Mouse (Mus musculus) heart, embryonic 12.5 days (tissue): Measurements from ENCODE around the gene Spata25. TPM values are rescaled to one million over a fixed set of nuclear protein-coding genes. Genes with fewer than 3 reads are reported as not detected.

Experiments
- ATAC-seq: fragments of 200-750 bp; cut with Nextera tagmentation; 2 replicates; pipeline ENCODE4 v1.8.0; 2017; ENCODE audit warnings: moderate TSS enrichment, moderate library complexity; ENCODE audit not compliant: insufficient number of reproducible peaks, low FRiP score
- H3K27ac ChIP-seq: fragments of 300-500 bp; sonication (generic); 2 replicates; pipeline ENCODE4 v1.5.1; 2016; ENCODE audit warnings: mild to moderate bottlenecking, moderate library complexity; ENCODE audit not compliant: poor library complexity, severe bottlenecking
- H3K27me3 ChIP-seq: fragments of 300-500 bp; sonication (generic); replicated peaks from 2 replicates; pipeline ENCODE4 v1.6.1; 2016; ENCODE audit warnings: mild to moderate bottlenecking, moderate library complexity
- H3K36me3 ChIP-seq: fragments of 300-500 bp; sonication (generic); 2 replicates; pipeline ENCODE4 v1.6.1; 2016; ENCODE audit warnings: mild to moderate bottlenecking, moderate library complexity
- H3K4me1 ChIP-seq: fragments of 300-500 bp; sonication (generic); replicated peaks from 2 replicates; pipeline ENCODE4 v1.6.1; 2016; ENCODE audit warnings: mild to moderate bottlenecking
- H3K4me2 ChIP-seq: fragments of 300-500 bp; sonication (generic); 2 replicates; pipeline ENCODE4 v1.6.1; 2016; ENCODE audit warnings: mild to moderate bottlenecking, moderate library complexity
- H3K4me3 ChIP-seq: fragments of 300-500 bp; sonication (generic); 2 replicates; pipeline ENCODE4 v1.5.1; 2016; ENCODE audit warnings: mild to moderate bottlenecking
- H3K9ac ChIP-seq: fragments of 300-500 bp; sonication (generic); 2 replicates; pipeline ENCODE4 v1.6.1; 2016; ENCODE audit warnings: mild to moderate bottlenecking, moderate library complexity
- H3K9me3 ChIP-seq: fragments of 300-500 bp; sonication (generic); replicated peaks from 2 replicates; pipeline ENCODE4 v1.6.1; 2016; ENCODE audit warnings: mild to moderate bottlenecking, moderate library complexity
- WGBS: fragments of 180-500 bp; shearing (Covaris S2); methylation state at CpG from one replicate; pipeline ENCODE4 v1.1.7; 2016; 5-methylcytosine and 5-hydroxymethylcytosine counted together
- polyA plus RNA-seq: library from polyadenylated mRNA; unstranded; fragments of >200 nt; fragmentation: Nextera tagmentation; extraction: Ambion mirVana; gene quantifications from 2 replicates; pipeline ENCODE4 v1.2.1, GENCODE M21; 2016

The Spata25 gene
- polyA plus RNA-seq, 1 experiment from 2014 or later = not detected

GRCm38 (mm10) chr2:164779481-164780086, 48.8 kb downstream of the Spata25 start, which contains the start of gene Tnnc2:
Gene Tnnc2, minus strand, starts transcription at chr2:164779967.
- peaks cover 1% of the 10 kb centered on the region for H3K4me1 ChIP-seq
- no peak within 1 kb of the TSS for H3K4me2 ChIP-seq
- no peak within 1 kb of the TSS for H3K4me3 ChIP-seq
- WGBS = 65% methylated on average over 8 of the region's 8 CpGs
- H3K36me3 ChIP-seq = no peaks in the 10 kb centered on the region
- no peaks in the 10 kb centered on the region; the same call in 1 of the 2 replicates for H3K9me3 ChIP-seq
- H3K27me3 ChIP-seq = peaks cover 13% of the 10 kb centered on the region; the same call in 1 of the 2 replicates
- H3K27ac ChIP-seq = no peak within 1 kb of the TSS
- no peak for ATAC-seq
- H3K9ac ChIP-seq = no peak within 1 kb of the TSS

GRCm38 (mm10) chr2:164778809-164779208, 49.5 kb downstream of the Spata25 start:
- Histone ChIP-seq H3K4me2 (no peak overlapping the region), H3K4me3 (no peak overlapping the region), H3K27ac (no peak overlapping the region), H3K4me1 (no peaks in the 10 kb centered on the region), H3K36me3 (no peaks in the 10 kb centered on the region), H3K9ac (no peak overlapping the region), H3K27me3 (peaks cover 13% of the 10 kb centered on the region; the same call in 1 of the 2 replicates), H3K9me3 (no peaks in the 10 kb centered on the region; the same call in 1 of the 2 replicates)
- ATAC-seq = no peak
- WGBS = 71% methylated on average over 7 of the region's 7 CpGs

GRCm38 (mm10) chr2:164778015-164778287, 50.4 kb downstream of the Spata25 start:
- Histone ChIP-seq H3K27ac (no peak overlapping the region), H3K36me3 (peaks cover 5% of the 10 kb centered on the region), H3K9me3 (no peaks in the 10 kb centered on the region; the same call in 1 of the 2 replicates), H3K9ac (no peak overlapping the region), H3K4me2 (no peak overlapping the region), H3K27me3 (peaks cover 13% of the 10 kb centered on the region; the same call in 1 of the 2 replicates), H3K4me3 (no peak overlapping the region), H3K4me1 (no peaks in the 10 kb centered on the region)
- 86% methylated on average over 11 of the region's 11 CpGs for WGBS
- no peak for ATAC-seq

DNA sequence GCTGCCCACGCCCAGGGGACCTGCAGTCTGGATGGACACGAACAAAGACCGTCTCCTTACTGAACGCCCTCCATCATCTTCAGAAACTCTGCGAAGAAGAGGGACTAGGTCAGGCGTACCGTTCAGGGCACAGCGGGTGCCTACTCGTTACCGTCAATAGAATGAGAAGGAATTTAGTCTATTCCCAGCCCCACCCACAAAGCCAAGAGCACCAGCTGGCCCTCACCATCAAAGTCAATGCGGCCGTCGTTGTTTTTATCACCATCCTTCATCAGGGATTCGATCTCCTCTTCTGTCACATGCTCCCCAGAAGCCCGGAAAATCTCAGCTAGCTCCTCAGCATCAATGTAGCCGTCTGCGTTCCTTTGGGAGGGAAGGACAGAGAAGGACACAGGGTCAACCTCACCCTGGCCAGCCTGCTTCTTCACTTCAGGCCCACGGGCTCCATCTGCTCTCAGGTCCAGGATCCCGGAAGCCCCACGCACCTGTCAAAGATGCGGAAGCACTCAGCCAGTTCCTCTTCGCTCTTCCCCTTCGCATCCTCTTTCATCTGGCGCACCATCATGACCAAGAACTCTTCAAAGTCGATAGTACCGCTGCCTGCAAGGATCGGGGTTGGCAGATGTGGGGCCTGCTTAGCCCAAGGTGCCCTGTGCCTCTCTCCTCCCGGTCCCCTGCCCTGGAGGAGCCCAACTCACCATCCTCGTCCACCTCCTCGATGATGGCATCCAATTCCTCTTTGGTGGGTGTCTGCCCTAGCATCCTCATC, 50.9 kb downstream of the Spata25 start:
- ATAC-seq = no peak
- H3K9ac ChIP-seq = no peak overlapping the region
- H3K36me3 ChIP-seq = peaks cover 10% of the 10 kb centered on the region
- peaks cover 13% of the 10 kb centered on the region; the same call in 1 of the 2 replicates for H3K27me3 ChIP-seq
- peaks cover 2% of the 10 kb centered on the region for H3K4me1 ChIP-seq
- 76% methylated on average over 30 of the region's 30 CpGs for WGBS
- H3K27ac ChIP-seq = no peak overlapping the region
- H3K4me3 ChIP-seq = no peak overlapping the region
- no peaks in the 10 kb centered on the region; the same call in 1 of the 2 replicates for H3K9me3 ChIP-seq
- no peak overlapping the region for H3K4me2 ChIP-seq

DNA sequence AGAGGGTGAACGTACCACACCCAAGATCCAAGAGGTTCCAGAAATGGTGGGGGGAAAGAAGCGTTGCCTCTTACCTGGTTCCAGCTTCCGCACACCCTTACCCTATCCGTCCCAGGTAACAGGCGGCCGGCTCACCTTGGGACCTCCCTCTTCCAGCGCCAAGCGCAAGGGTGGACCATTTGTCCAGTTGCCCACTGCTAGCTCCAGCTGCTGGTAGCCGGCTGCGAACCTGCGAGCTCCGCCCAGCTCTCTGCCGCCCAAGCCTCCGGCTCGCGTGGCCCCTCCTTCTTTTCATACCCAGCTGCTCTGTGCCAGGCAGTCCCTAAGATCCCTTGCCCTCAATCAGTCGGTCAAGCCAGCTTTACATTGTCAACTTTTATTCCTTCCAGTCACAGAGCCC, 51.5 kb downstream of the Spata25 start:
- no peak for ATAC-seq

More for the DNA sequence above, 51.5 kb downstream of the Spata25 start:
- H3K9me3 ChIP-seq = no peaks in the 10 kb centered on the region; the same call in 1 of the 2 replicates
- peaks cover 8% of the 10 kb centered on the region for H3K4me1 ChIP-seq
- H3K36me3 ChIP-seq = peaks cover 16% of the 10 kb centered on the region
- WGBS = 60% methylated on average over 17 of the region's 17 CpGs
- no peak overlapping the region for H3K4me3 ChIP-seq
- H3K9ac ChIP-seq = no peak overlapping the region
- H3K27me3 ChIP-seq = peaks cover 13% of the 10 kb centered on the region; the same call in 1 of the 2 replicates
- H3K27ac ChIP-seq = no peak overlapping the region
- H3K4me2 ChIP-seq = no peak overlapping the region

Other genes with a start within 250 kb of the Spata25 start
- 0.29 and 0.32 TPM in 2 replicates for gene Wfdc6a, start 243.1 kb downstream of the Spata25 start, polyA plus RNA-seq
- gene Eppin, start 234.9 kb downstream of the Spata25 start, polyA plus RNA-seq = not detected in 2 replicates
- not detected in 2 replicates for gene Wfdc6b, start 215.0 kb downstream of the Spata25 start, polyA plus RNA-seq
- gene Wfdc8, start 214.9 kb downstream of the Spata25 start, polyA plus RNA-seq = not detected in 2 replicates
- gene Wfdc16, start 189.7 kb downstream of the Spata25 start, polyA plus RNA-seq = not detected in 2 replicates
- not detected in 2 replicates for gene Wfdc10, start 172.5 kb downstream of the Spata25 start, polyA plus RNA-seq
- not detected in 2 replicates for gene Wfdc9, start 172.0 kb downstream of the Spata25 start, polyA plus RNA-seq
- gene Wfdc11, start 154.4 kb downstream of the Spata25 start, polyA plus RNA-seq = not detected in 2 replicates
- not detected in 2 replicates for gene Wfdc13, start 143.4 kb downstream of the Spata25 start, polyA plus RNA-seq
- 0.35 TPM in 1 of 2 replicates, not detected in the other for gene Spint4, start 130.0 kb downstream of the Spata25 start, polyA plus RNA-seq
- gene Spint5, start 113.2 kb downstream of the Spata25 start, polyA plus RNA-seq = not detected in 2 replicates
- 0.32 and 0.71 TPM in 2 replicates for gene Wfdc3, start 82.6 kb downstream of the Spata25 start, polyA plus RNA-seq
- 62.9 and 71.0 TPM in 2 replicates for gene Dnttip1, start 82.6 kb downstream of the Spata25 start, polyA plus RNA-seq
- 455 and 459 TPM in 2 replicates for gene Ube2c, start 58.6 kb downstream of the Spata25 start, polyA plus RNA-seq
- gene Tnnc2, start 48.6 kb downstream of the Spata25 start, polyA plus RNA-seq = 0.36 and 1.6 TPM in 2 replicates
- gene Snx21, start 42.7 kb downstream of the Spata25 start, polyA plus RNA-seq = 30.8 and 31.7 TPM in 2 replicates
- gene Acot8, start 23.7 kb downstream of the Spata25 start, polyA plus RNA-seq = 14.9 and 16.1 TPM in 2 replicates
- gene Zswim3, start 23.4 kb downstream of the Spata25 start, polyA plus RNA-seq = 5.4 and 6.7 TPM in 2 replicates
- gene Zswim1, start 5.9 kb downstream of the Spata25 start, polyA plus RNA-seq = 9.8 and 10.1 TPM in 2 replicates
- gene Ctsa, start 4.3 kb upstream of the Spata25 start, polyA plus RNA-seq = 169 and 175 TPM in 2 replicates
- 45.0 and 45.5 TPM in 2 replicates for gene Neurl2, start 4.9 kb upstream of the Spata25 start, polyA plus RNA-seq
- gene Pltp, start 29.2 kb upstream of the Spata25 start, polyA plus RNA-seq = 9.7 and 9.9 TPM in 2 replicates
- gene Pcif1, start 50.8 kb upstream of the Spata25 start, polyA plus RNA-seq = 52.1 and 53.1 TPM in 2 replicates
- 11.4 and 12.2 TPM in 2 replicates for gene Zfp335, start 83.2 kb upstream of the Spata25 start, polyA plus RNA-seq
- 0.42 TPM in 2 replicates for gene Mmp9, start 112.2 kb upstream of the Spata25 start, polyA plus RNA-seq
- gene Slc12a5, start 132.3 kb upstream of the Spata25 start, polyA plus RNA-seq = 0.82 and 1.3 TPM in 2 replicates
- 50.6 and 55.8 TPM in 2 replicates for gene Ncoa5, start 206.3 kb upstream of the Spata25 start, polyA plus RNA-seq
- 7.2 and 7.7 TPM in 2 replicates for gene Cd40, start 227.1 kb upstream of the Spata25 start, polyA plus RNA-seq